Mouse (Mus musculus): Measurements from ENCODE around the gene Samd4b. TPM values are rescaled to one million over a fixed set of nuclear protein-coding genes. Genes with fewer than 3 reads are reported as not detected.
"Not testable (repeated sequence)": the region's sequence is repeated elsewhere in the genome, so short reads cannot be mapped to it uniquely, and the experiment has no call there.

Gene Samd4b
- polyA plus RNA-seq, 1 experiment from 2014 or later: 33.6 TPM

- ATAC-seq (replicated peaks; ENCODE audit: low FRiP score): no peak; the same call in 1 of the 2 replicates
- H3K4me3 ChIP-seq (replicated peaks): no peak overlapping the region
- no peaks in the 10 kb centered on the region for H3K4me1 ChIP-seq
- H3K9ac ChIP-seq: no peak overlapping the region
- no peaks in the 10 kb centered on the region for H3K9me3 ChIP-seq (replicated peaks)
- no peaks in the 10 kb centered on the region for H3K27me3 ChIP-seq
- no peak overlapping the region for H3K4me2 ChIP-seq
- no peak overlapping the region for H3K27ac ChIP-seq
- H3K36me3 ChIP-seq: peaks cover 97% of the 10 kb centered on the region
- WGBS: 100% methylated on average over 1 of the region's 1 CpGs
These were observed 196.9 kb downstream of the Samd4b start for GRCm38 (mm10) chr7:28401030-28401429.

- Histone ChIP-seq H3K4me1 (peaks cover 4% of the 10 kb centered on the region), H3K27ac (no peak overlapping the region), H3K36me3 (peaks cover 92% of the 10 kb centered on the region), H3K9ac (no peak overlapping the region), H3K4me3 (replicated peaks) (no peak overlapping the region), H3K27me3 (no peaks in the 10 kb centered on the region), H3K4me2 (no peak overlapping the region), H3K9me3 (replicated peaks) (no peaks in the 10 kb centered on the region)
- WGBS: 91% methylated on average over 10 of the region's 10 CpGs
- no peak for ATAC-seq (replicated peaks; ENCODE audit: low FRiP score)
These were observed 199.1 kb downstream of the Samd4b start for GRCm38 (mm10) chr7:28398696-28399340.

- peaks cover 10% of the 10 kb centered on the region for H3K4me1 ChIP-seq
- no peak for ATAC-seq (replicated peaks; ENCODE audit: low FRiP score)
- H3K4me3 ChIP-seq (replicated peaks): no peak overlapping the region
- H3K27me3 ChIP-seq: no peaks in the 10 kb centered on the region
- no peak overlapping the region for H3K4me2 ChIP-seq
- no peak overlapping the region for H3K27ac ChIP-seq
- H3K9ac ChIP-seq: no peak overlapping the region
- peaks cover 84% of the 10 kb centered on the region for H3K36me3 ChIP-seq
- 70% methylated on average over 3 of the region's 3 CpGs for WGBS
- no peaks in the 10 kb centered on the region for H3K9me3 ChIP-seq (replicated peaks)
These were observed 199.9 kb downstream of the Samd4b start for GRCm38 (mm10) chr7:28398000-28398399.

- Histone ChIP-seq H3K9ac (no peak overlapping the region), H3K4me1 (peaks cover 20% of the 10 kb centered on the region), H3K4me3 (replicated peaks) (no peak overlapping the region), H3K27me3 (no peaks in the 10 kb centered on the region), H3K36me3 (peaks cover 63% of the 10 kb centered on the region), H3K4me2 (no peak overlapping the region), H3K27ac (no peak overlapping the region), H3K9me3 (replicated peaks) (no peaks in the 10 kb centered on the region)
- no peak for ATAC-seq (replicated peaks; ENCODE audit: low FRiP score)
- 93% methylated on average over 4 of the region's 4 CpGs for WGBS
These were observed 202.5 kb downstream of the Samd4b start for GRCm38 (mm10) chr7:28395425-28395824.

GRCm38 (mm10) chr7:28393272-28393951 lies 204.5 kb downstream of the Samd4b start:
- peak overlapping the region; percentile 89 for H3K27ac ChIP-seq
- ATAC-seq (replicated peaks; ENCODE audit: low FRiP score): no peak
- peak overlapping the region; percentile 91 for H3K9ac ChIP-seq
- peaks cover 22% of the 10 kb centered on the region for H3K4me1 ChIP-seq
- H3K4me2 ChIP-seq: peak overlapping the region; percentile 85
- peaks cover 64% of the 10 kb centered on the region for H3K36me3 ChIP-seq
- H3K9me3 ChIP-seq (replicated peaks): no peaks in the 10 kb centered on the region
- 6% methylated on average over 22 of the region's 22 CpGs for WGBS
- H3K4me3 ChIP-seq (replicated peaks): peak overlapping the region; percentile 96
- H3K27me3 ChIP-seq: no peaks in the 10 kb centered on the region

- peak; percentile 98 for ATAC-seq (replicated peaks; ENCODE audit: low FRiP score)
- Histone ChIP-seq H3K9ac (peak within 1 kb of the TSS; percentile 91), H3K27me3 (no peaks in the 10 kb centered on the region), H3K36me3 (peaks cover 64% of the 10 kb centered on the region), H3K4me2 (peak within 1 kb of the TSS; percentile 85), H3K9me3 (replicated peaks) (no peaks in the 10 kb centered on the region), H3K27ac (peak within 1 kb of the TSS; percentile 89), H3K4me3 (replicated peaks) (peak within 1 kb of the TSS; percentile 96), H3K4me1 (peaks cover 22% of the 10 kb centered on the region)
- under 1% methylated on average over 58 of the region's 58 CpGs for WGBS
These were observed 205.3 kb downstream of the Samd4b start, which contains the start of the genes Med29 and Paf1 for GRCm38 (mm10) chr7:28392429-28393271. Med29 (minus strand) TSS chr7:28392708. Paf1 (plus strand) TSS chr7:28392951.

- H3K27ac ChIP-seq: no peak overlapping the region
- no peaks in the 10 kb centered on the region for H3K27me3 ChIP-seq
- ATAC-seq (replicated peaks; ENCODE audit: low FRiP score): no peak
- H3K4me1 ChIP-seq: peaks cover 30% of the 10 kb centered on the region
- H3K36me3 ChIP-seq: peaks cover 59% of the 10 kb centered on the region
- no peak overlapping the region for H3K9ac ChIP-seq
- WGBS: 92% methylated on average over 3 of the region's 3 CpGs
- no peak overlapping the region for H3K4me2 ChIP-seq
- H3K4me3 ChIP-seq (replicated peaks): no peak overlapping the region
- no peaks in the 10 kb centered on the region for H3K9me3 ChIP-seq (replicated peaks)
These were observed 207.6 kb downstream of the Samd4b start for GRCm38 (mm10) chr7:28390331-28390730.

GRCm38 (mm10) chr7:28387384-28387783 lies 210.6 kb downstream of the Samd4b start:
- H3K27ac ChIP-seq; H3K9ac ChIP-seq; ATAC-seq (replicated peaks; ENCODE audit: low FRiP score); H3K27me3 ChIP-seq; H3K9me3 ChIP-seq (replicated peaks); H3K4me3 ChIP-seq (replicated peaks); H3K4me2 ChIP-seq: not testable (repeated sequence)
- Histone ChIP-seq H3K4me1 (peaks cover 33% of the 10 kb centered on the region), H3K36me3 (peaks cover 54% of the 10 kb centered on the region)
- 87% methylated on average over 7 of the region's 7 CpGs for WGBS

- not testable (repeated sequence) for ATAC-seq (replicated peaks; ENCODE audit: low FRiP score); H3K9me3 ChIP-seq (replicated peaks)
- 78% methylated on average over 6 of the region's 6 CpGs for WGBS
These were observed 211.1 kb downstream of the Samd4b start for GRCm38 (mm10) chr7:28386877-28387276.

GRCm38 (mm10) chr7:28386462-28386861 lies 211.5 kb downstream of the Samd4b start:
- Histone ChIP-seq H3K27ac (0 out of 2 replicates have a peak overlapping the region, but pooled peaks have one; percentile 38), H3K27me3 (no peaks in the 10 kb centered on the region), H3K9ac (no peak overlapping the region), H3K36me3 (peaks cover 54% of the 10 kb centered on the region), H3K4me3 (replicated peaks) (no peak overlapping the region), H3K9me3 (replicated peaks) (no peaks in the 10 kb centered on the region), H3K4me1 (peaks cover 37% of the 10 kb centered on the region), H3K4me2 (no peak overlapping the region)
- WGBS: 6% methylated on average over 4 of the region's 4 CpGs
- peak; percentile 59 for ATAC-seq (replicated peaks; ENCODE audit: low FRiP score)

More at GRCm38 (mm10) chr7:28386877-28387276, 211.1 kb downstream of the Samd4b start:
- Histone ChIP-seq H3K4me1 (peaks cover 37% of the 10 kb centered on the region), H3K36me3 (peaks cover 54% of the 10 kb centered on the region)
- not testable (repeated sequence) for H3K4me3 ChIP-seq (replicated peaks); H3K27me3 ChIP-seq; H3K27ac ChIP-seq; H3K4me2 ChIP-seq; H3K9ac ChIP-seq

- 84% methylated on average over 7 of the region's 7 CpGs for WGBS
- Histone ChIP-seq H3K27ac (0 out of 2 replicates have a peak overlapping the region, but pooled peaks have one; percentile 38), H3K4me3 (replicated peaks) (no peak overlapping the region), H3K36me3 (peaks cover 54% of the 10 kb centered on the region), H3K27me3 (no peaks in the 10 kb centered on the region), H3K9ac (no peak overlapping the region), H3K9me3 (replicated peaks) (no peaks in the 10 kb centered on the region), H3K4me1 (peaks cover 37% of the 10 kb centered on the region), H3K4me2 (no peak overlapping the region)
- no peak for ATAC-seq (replicated peaks; ENCODE audit: low FRiP score)
These were observed 211.9 kb downstream of the Samd4b start for GRCm38 (mm10) chr7:28386007-28386406.

- no peak overlapping the region for H3K4me3 ChIP-seq (replicated peaks)
- H3K9ac ChIP-seq: no peak overlapping the region
- H3K4me1 ChIP-seq: peaks cover 44% of the 10 kb centered on the region
- no peak overlapping the region for H3K27ac ChIP-seq
- H3K9me3 ChIP-seq (replicated peaks): no peaks in the 10 kb centered on the region
- no peaks in the 10 kb centered on the region for H3K27me3 ChIP-seq
- no peak overlapping the region for H3K4me2 ChIP-seq
- ATAC-seq (replicated peaks; ENCODE audit: low FRiP score): no peak
- 90% methylated on average over 9 of the region's 9 CpGs for WGBS
- peaks cover 47% of the 10 kb centered on the region for H3K36me3 ChIP-seq
These were observed 212.7 kb downstream of the Samd4b start for GRCm38 (mm10) chr7:28385196-28385595.

All from kidney, embryonic 15.5 days (tissue).